ENCODE assay signal across 9 mouse cellular contexts in genomic region chr3:86986490-86986889, GRCm38 (mm10). TPM values are rescaled to one million over a fixed set of nuclear protein-coding genes. Genes with fewer than 3 reads are reported as not detected.
DNase-seq lines count a peak whose midpoint lies in the region; ATAC-seq and TF ChIP-seq lines count a peak whose summit lies in the region.
"Had no signal": no experiment of that assay in that cellular context is flagged by ENCODE, and none has a peak within 500 bp of the region (broad histone marks: within the 10 kb centered on the region; RNA-seq: fewer than 3 reads in every experiment).

No protein-coding gene starts in this region.

- whole genome bisulfite sequencing in heart, embryonic 14.5 days: 29% methylated on average over 12 of the region's 12 CpGs
- 6% methylated on average over 12 of the region's 12 CpGs for WGBS in hindbrain, postnatal 0 days

- peak overlapping the region; percentile 64 for H3K4me2 ChIP-seq in heart, embryonic 14.5 days (ENCODE audit: low read length)
- peak overlapping the region; percentile 60 for H3K4me2 ChIP-seq in hindbrain, postnatal 0 days (ENCODE audit: low read depth, low read length)

- no peaks in the 10 kb centered on the region for H3K36me3 ChIP-seq in heart, embryonic 14.5 days (ENCODE audit: control insufficient read depth, insufficient read depth, low read length)
- no peaks in the 10 kb centered on the region for H3K36me3 ChIP-seq in hindbrain, postnatal 0 days (ENCODE audit: insufficient read depth, low read length)

- H3K9ac ChIP-seq in heart, embryonic 14.5 days (ENCODE audit: low read length): peak overlapping the region; percentile 65
- H3K9ac ChIP-seq in hindbrain, postnatal 0 days (replicated peaks; ENCODE audit: low read length): peak overlapping the region; percentile 38; the same call in 1 of the 2 replicates

- H3K9me3 ChIP-seq in heart, embryonic 14.5 days (ENCODE audit: control insufficient read depth, low read length): peaks cover under 1% of the 10 kb centered on the region; the same call in 1 of the 2 replicates
- H3K9me3 ChIP-seq in hindbrain, postnatal 0 days (ENCODE audit: low read length): no peaks in the 10 kb centered on the region

- H3K4me1 ChIP-seq in heart, embryonic 14.5 days (ENCODE audit: control insufficient read depth in 2 of 2, insufficient read depth in 2 of 2, low read length in 2 of 2): no peaks in the 10 kb centered on the region
- H3K4me1 ChIP-seq in hindbrain, postnatal 0 days (ENCODE audit: insufficient read depth, low read length): no peaks in the 10 kb centered on the region

- H3K4me3 ChIP-seq in heart, embryonic 14.5 days (ENCODE audit: control insufficient read depth in 1 of 2, insufficient read depth in 1 of 2, low read depth in 1 of 2, low read length in 2 of 2): peak overlapping the region; percentile 37 to 66
- peak overlapping the region; percentile 31 for H3K4me3 ChIP-seq in hindbrain, postnatal 0 days (ENCODE audit: low read length)

- peak overlapping the region in 1 of 2 experiments; percentile 37 for H3K27ac ChIP-seq in heart, embryonic 14.5 days (replicated peaks in 1 of 2; ENCODE audit: control insufficient read depth in 1 of 2, insufficient read depth in 1 of 2, low read depth in 2 of 2, low read length in 2 of 2)
- no peak overlapping the region for H3K27ac ChIP-seq in hindbrain, postnatal 0 days

- ATAC-seq in heart, embryonic 14.5 days (ENCODE audit: insufficient number of reproducible peaks, insufficient read depth, low FRiP score, low read depth): 0 out of 2 replicates have a peak, but pooled peaks have one; percentile 17
- 0 out of 2 replicates have a peak, but pooled peaks have one; percentile 40 for ATAC-seq in hindbrain, postnatal 0 days
- peak; percentile 64 for ATAC-seq in megakaryocyte progenitor cell, adult 5-6 weeks (replicated peaks; ENCODE audit: poor library complexity)

- DNase-seq in heart, adult 9 months (ENCODE audit: low spot score in 2 of 2): no peak
- DNase-seq in embryo, embryonic 10 days (ENCODE audit: low spot score): peak; percentile 28
- DNase-seq in hindbrain, postnatal 0 days (ENCODE audit: low spot score): peak; percentile 32
- peak; percentile 39 for DNase-seq in thymus, postnatal 25 days
- no peak for DNase-seq in urinary bladder, postnatal 14 days (ENCODE audit: low spot score)
- no peak for DNase-seq in left cerebral cortex, adult 8-10 months (ENCODE audit: low spot score in 2 of 2)

- TF ChIP-seq CTCF in hindbrain, postnatal 0 days (IDR thresholded peaks at IDR 0.05; ENCODE audit: low read depth): no peak

- no peaks in the 10 kb centered on the region for H3K27me3 ChIP-seq in heart, embryonic 14.5 days (ENCODE audit: control insufficient read depth, insufficient read depth, low read length)
- H3K27me3 ChIP-seq in hindbrain, postnatal 0 days (ENCODE audit: insufficient read depth, low read length): no peaks in the 10 kb centered on the region
- H3K27me3 ChIP-seq: CH12.LX had no signal

RNA-seq across cellular contexts. Expression of gene Cd1d1, which starts 12.8 kb away (rescaled TPM):
- polyA plus RNA-seq in heart, embryonic 14.5 days (2014; fragmentation: Nextera tagmentation; extraction: Ambion mirVana): 60.3 and 62.3 TPM in 2 replicates
- total RNA-seq in hindbrain, postnatal 0 days (2014; rRNA removed): 12.4 and 20.5 TPM in 2 replicates
- polyA plus RNA-seq in hindbrain, postnatal 0 days (2015; fragmentation: Nextera tagmentation; extraction: Ambion mirVana): 31.5 and 40.8 TPM in 2 replicates
- total RNA-seq in megakaryocyte progenitor cell, adult 5-6 weeks (2015): 36.5 and 40.8 TPM in 2 replicates
- 20.7 and 23.7 TPM in 2 replicates for total RNA-seq in megakaryocyte progenitor cell, adult 5-6 weeks (2017)
- total RNA-seq in left cerebral cortex, adult 8-10 months (2022): 1 to 10 TPM in 3 of 4 experiments, under 1 TPM in 1; 0.78 to 1.8 (median 1.3) TPM

Comparison
In these comparisons a context has a peak if more than half of its experiments do, and no peak if none do; other contexts are left out.
1. DNase-seq: peak in embryo, embryonic 10 days (single experiment), hindbrain, postnatal 0 days (single experiment) and thymus, postnatal 25 days (single experiment); none in heart, adult 9 months (0 of 2), urinary bladder, postnatal 14 days (single experiment) and left cerebral cortex, adult 8-10 months (0 of 2).
2. Peak in every context shown above with its lines, with median percentiles within 50 percentile points of each other: ATAC-seq.